Mouse (Mus musculus) heart, adult 2 months (tissue): ENCODE results near the gene Alkbh7. TPM values are rescaled to one million over a fixed set of nuclear protein-coding genes. Genes with fewer than 3 reads are reported as not detected.

Experiments
- DNase-seq, 2 experiments: peaks; one replicate each; pipeline ENCODE4 v3.0.0; 2021
- H3K27ac ChIP-seq: fragments of 200-600 bp; 2 replicates; pipeline ENCODE4 v1.8.1; 2022
- H3K27me3 ChIP-seq: fragments of 200-500 bp; 2 replicates; pipeline ENCODE4 v1.6.1; 2012; ENCODE audit warnings: mild to moderate bottlenecking, low read length, inconsistent platforms, mixed read lengths; ENCODE audit not compliant: control insufficient read depth, insufficient read depth
- H3K36me3 ChIP-seq: fragments of 200-500 bp; 2 replicates; pipeline ENCODE4 v1.6.1; 2012; ENCODE audit warnings: low read length, inconsistent platforms; ENCODE audit not compliant: control insufficient read depth, insufficient read depth
- H3K4me1 ChIP-seq: fragments of 200-500 bp; 2 replicates; pipeline ENCODE4 v1.6.1; 2011; ENCODE audit warnings: low read length; ENCODE audit not compliant: control insufficient read depth, insufficient read depth
- H3K4me3 ChIP-seq: fragments of 200-600 bp; 2 replicates; pipeline ENCODE4 v1.8.1; 2022
- H3K79me2 ChIP-seq: fragments of 200-500 bp; replicated peaks from 2 replicates; pipeline ENCODE4 v1.6.1; 2012; ENCODE audit warnings: mild to moderate bottlenecking, inconsistent platforms, low read length, moderate library complexity, mixed read lengths; ENCODE audit not compliant: control insufficient read depth, insufficient read depth
- H3K9ac ChIP-seq: fragments of 200-500 bp; 2 replicates; pipeline ENCODE4 v1.6.1; 2012; ENCODE audit warnings: low read depth, mild to moderate bottlenecking, control low read depth, inconsistent platforms, low read length, mixed read lengths
- CTCF ChIP-seq: fragments of 200-600 bp; IDR thresholded peaks from 2 replicates; pipeline ENCODE4 v1.8.1; 2022; ENCODE audit warnings: antibody characterized with exemption, mild to moderate bottlenecking, moderate library complexity
- EP300 ChIP-seq: fragments of 200-500 bp; IDR thresholded peaks from 2 replicates; pipeline ENCODE4 v1.6.1; 2011; ENCODE audit warnings: low read depth, low read length, control low read depth; ENCODE audit not compliant: insufficient read depth
- POLR2A ChIP-seq: fragments of 200-500 bp; IDR thresholded peaks from 2 replicates; pipeline ENCODE4 v1.6.1; 2011; ENCODE audit warnings: mild to moderate bottlenecking, low read depth, low read length, control low read depth; ENCODE audit not compliant: insufficient read depth
- WGBS: fragments of 180-500 bp; shearing (Covaris S2); methylation state at CpG from one replicate; pipeline ENCODE4 v1.1.7; 2018; 5-methylcytosine and 5-hydroxymethylcytosine counted together
- intact Hi-C: fragments of 180-260 bp; cut with DNase I; formaldehyde crosslinking; loops from one replicate; pipeline ENCODE4 v1.15.1; 2025
- polyA plus RNA-seq: library from polyadenylated mRNA; depleted of rRNA; stranded (reverse); fragments of >200 nt; gene quantifications from 2 replicates; pipeline ENCODE4 v1.2.3, GENCODE M21; 2012
- total RNA-seq, 2 experiments: library from RNA; stranded (reverse); gene quantifications; 2 replicates each; pipeline ENCODE4 v1.2.3; 2021

The Alkbh7 gene
- total and polyA plus RNA-seq, 3 experiments, result 65.3 to 74.5 (median 72.8) TPM

DNA sequence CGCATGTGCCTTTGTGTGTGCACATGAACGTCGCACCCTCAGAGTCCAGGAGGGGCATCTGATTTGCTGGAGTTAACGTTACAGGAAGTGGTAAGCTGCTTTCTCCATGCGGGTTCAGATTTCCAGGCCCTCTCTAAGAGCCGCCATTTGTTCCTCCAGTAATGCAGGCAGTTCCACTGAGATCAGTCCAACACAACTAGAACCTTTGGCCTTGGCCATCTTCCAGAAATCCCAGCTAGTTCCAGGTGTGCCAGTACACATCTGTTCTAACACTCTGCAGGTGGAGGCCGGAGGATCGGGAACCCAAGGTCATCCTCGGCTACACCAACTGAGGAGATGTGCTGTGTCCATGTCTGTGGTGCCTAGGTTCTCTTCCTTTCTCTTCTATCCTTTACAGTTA lies 12.3 kb upstream of the Alkbh7 start:
- Histone ChIP-seq H3K36me3 (no peaks in the 10 kb centered on the region), H3K27ac (no peak overlapping the region), H3K27me3 (no peaks in the 10 kb centered on the region), H3K4me3 (no peak overlapping the region), H3K79me2 (no peaks in the 10 kb centered on the region), H3K4me1 (peaks cover 2% of the 10 kb centered on the region), H3K9ac (no peak overlapping the region)
- 80% methylated on average over 9 of the region's 9 CpGs for WGBS
- TF ChIP-seq POLR2A, result no peak
- no peak for TF ChIP-seq CTCF
- no peak for TF ChIP-seq EP300
- intact Hi-C loops, result no loop called here
- DNase-seq, result peak in 1 of 2 experiments; percentile 7

DNA sequence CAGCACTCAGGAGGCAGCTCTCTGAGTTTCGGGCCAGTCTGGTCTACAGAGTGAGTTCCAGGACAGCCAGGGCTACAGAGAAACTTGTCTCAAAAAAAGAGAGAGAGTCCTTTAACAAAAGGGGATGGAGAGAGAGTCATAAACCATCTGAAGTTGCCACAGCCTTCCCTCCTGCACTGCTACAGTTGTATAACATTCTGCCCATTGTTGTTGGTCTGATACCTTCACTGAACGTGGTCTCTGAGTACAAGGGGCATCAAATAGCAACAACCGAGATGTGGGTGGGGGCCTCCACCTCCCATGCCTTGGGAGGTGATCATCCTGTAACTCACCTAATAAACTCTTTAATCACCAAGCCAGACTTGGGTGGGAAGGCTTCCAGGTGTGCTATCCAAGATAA lies 11.5 kb upstream of the Alkbh7 start:
- 68% methylated on average over 3 of the region's 3 CpGs for WGBS
- DNase-seq, result no peak
- H3K27ac ChIP-seq, result no peak overlapping the region
- H3K4me1 ChIP-seq, result peaks cover 2% of the 10 kb centered on the region
- H3K36me3 ChIP-seq, result no peaks in the 10 kb centered on the region
- TF ChIP-seq CTCF (no peak), EP300 (no peak), POLR2A (no peak)
- no peaks in the 10 kb centered on the region for H3K27me3 ChIP-seq
- H3K4me3 ChIP-seq, result no peak overlapping the region
- 0 out of 2 replicates have a peak, but pooled peaks cover 3% of the 10 kb centered on the region for H3K79me2 ChIP-seq
- intact Hi-C loops, result no loop called here
- H3K9ac ChIP-seq, result no peak overlapping the region

DNA sequence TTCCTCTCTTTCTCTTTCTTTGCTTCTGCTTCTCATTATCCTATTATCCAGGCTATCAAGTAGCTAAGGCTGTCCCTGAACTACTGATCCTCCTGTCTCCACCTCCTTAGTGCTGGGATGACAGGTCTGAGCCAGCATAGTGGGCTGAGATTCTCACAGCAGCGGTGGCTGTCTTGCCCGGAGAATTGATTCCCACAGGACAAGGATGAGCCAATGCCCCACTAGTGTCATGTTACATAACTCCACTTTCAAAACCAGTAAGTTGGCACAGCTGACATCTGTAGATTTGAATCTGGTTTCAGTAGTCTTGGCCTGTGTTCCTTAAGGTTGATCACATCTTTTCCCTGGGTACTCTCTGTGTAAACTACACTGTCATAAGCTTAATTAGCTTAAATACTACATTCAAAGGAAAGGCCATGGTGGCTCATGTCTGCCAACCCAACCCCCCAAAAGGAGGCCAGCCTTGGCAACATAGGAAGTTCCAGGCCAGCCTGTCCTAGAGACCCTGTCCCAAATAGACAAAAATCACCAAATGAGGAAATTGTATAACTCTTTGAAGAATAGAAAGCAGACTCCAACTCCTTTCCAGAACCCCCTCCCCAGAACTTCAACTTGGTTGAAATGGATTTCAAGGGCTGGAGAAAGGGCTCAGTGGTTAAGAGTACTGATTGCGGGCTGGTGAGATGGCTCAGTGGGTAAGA lies 10.9 kb upstream of the Alkbh7 start:
- Histone ChIP-seq H3K79me2 (0 out of 2 replicates have a peak, but pooled peaks cover 3% of the 10 kb centered on the region), H3K4me1 (peaks cover 3% of the 10 kb centered on the region), H3K9ac (no peak overlapping the region), H3K4me3 (no peak overlapping the region), H3K27me3 (no peaks in the 10 kb centered on the region), H3K36me3 (no peaks in the 10 kb centered on the region), H3K27ac (no peak overlapping the region)
- peak in 1 of 2 experiments; percentile 5 for DNase-seq
- WGBS, result 75% methylated on average over 3 of the region's 3 CpGs
- intact Hi-C loops, result no loop called here
- TF ChIP-seq EP300 (no peak), POLR2A (no peak), CTCF (no peak)

DNA sequence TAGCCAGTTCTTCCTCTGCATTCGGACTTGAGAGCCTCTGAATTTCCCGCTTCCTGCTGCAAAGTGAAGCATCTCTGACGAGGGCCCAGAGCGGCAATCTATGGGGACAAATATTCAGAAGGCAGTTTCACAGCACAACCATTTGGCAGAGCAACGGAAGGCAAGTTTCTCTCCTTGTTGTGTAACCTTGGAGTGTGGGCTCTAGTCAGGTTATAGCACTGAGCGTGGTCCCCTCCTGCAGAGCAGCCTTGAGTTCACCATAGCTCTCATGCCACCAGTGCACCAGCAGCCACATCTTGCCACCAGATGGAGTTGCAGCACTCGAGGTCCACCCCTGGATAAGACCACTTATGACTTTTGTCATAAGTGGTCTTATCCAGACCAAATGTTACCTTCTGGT lies 8.7 kb upstream of the Alkbh7 start:
- Histone ChIP-seq H3K9ac (no peak overlapping the region), H3K36me3 (no peaks in the 10 kb centered on the region), H3K4me1 (peaks cover 3% of the 10 kb centered on the region), H3K27ac (no peak overlapping the region), H3K27me3 (no peaks in the 10 kb centered on the region), H3K79me2 (0 out of 2 replicates have a peak, but pooled peaks cover 3% of the 10 kb centered on the region), H3K4me3 (no peak overlapping the region)
- TF ChIP-seq CTCF (peak; percentile 21; the same call in 1 of the 2 replicates), POLR2A (no peak)
- DNase-seq, result peak in 1 of 2 experiments; percentile 15
- intact Hi-C loops, result no loop called here
- 75% methylated on average over 7 of the region's 7 CpGs for WGBS

DNA sequence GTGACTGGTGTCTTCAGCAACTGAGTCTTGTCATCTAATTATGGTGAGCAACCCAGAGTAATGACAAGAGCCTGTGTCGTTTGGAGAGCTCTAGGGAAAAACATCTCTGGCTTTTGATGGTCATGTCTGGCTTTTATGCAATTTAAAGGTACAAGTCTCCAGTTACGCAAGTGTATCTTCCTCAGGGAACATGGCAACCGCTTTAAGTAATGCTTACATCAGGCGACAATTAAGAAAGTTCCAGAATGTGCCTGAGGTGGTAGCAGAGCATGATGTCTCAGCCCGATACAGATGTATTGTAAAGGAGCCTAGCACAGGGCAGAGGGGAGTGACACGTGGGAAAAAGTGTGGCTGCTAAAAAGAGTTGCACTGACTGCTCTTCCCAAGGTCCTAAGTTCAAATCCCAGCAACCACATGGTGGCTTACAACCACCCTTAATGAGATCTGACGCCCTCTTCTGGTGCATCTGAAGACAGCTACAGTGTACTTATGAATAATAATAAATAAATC lies 8.2 kb upstream of the Alkbh7 start:
- peaks cover 3% of the 10 kb centered on the region for H3K4me1 ChIP-seq
- H3K4me3 ChIP-seq, result no peak overlapping the region
- intact Hi-C loops, result no loop called here
- H3K79me2 ChIP-seq, result 0 out of 2 replicates have a peak, but pooled peaks cover 3% of the 10 kb centered on the region
- DNase-seq, result peak in 1 of 2 experiments; percentile 13
- TF ChIP-seq CTCF, result peak; percentile 33
- no peak for TF ChIP-seq POLR2A
- no peak overlapping the region; the same call in 1 of the 2 replicates for H3K27ac ChIP-seq
- H3K9ac ChIP-seq, result no peak overlapping the region
- WGBS, result 72% methylated on average over 7 of the region's 7 CpGs
- no peaks in the 10 kb centered on the region for H3K36me3 ChIP-seq
- H3K27me3 ChIP-seq, result no peaks in the 10 kb centered on the region

DNA sequence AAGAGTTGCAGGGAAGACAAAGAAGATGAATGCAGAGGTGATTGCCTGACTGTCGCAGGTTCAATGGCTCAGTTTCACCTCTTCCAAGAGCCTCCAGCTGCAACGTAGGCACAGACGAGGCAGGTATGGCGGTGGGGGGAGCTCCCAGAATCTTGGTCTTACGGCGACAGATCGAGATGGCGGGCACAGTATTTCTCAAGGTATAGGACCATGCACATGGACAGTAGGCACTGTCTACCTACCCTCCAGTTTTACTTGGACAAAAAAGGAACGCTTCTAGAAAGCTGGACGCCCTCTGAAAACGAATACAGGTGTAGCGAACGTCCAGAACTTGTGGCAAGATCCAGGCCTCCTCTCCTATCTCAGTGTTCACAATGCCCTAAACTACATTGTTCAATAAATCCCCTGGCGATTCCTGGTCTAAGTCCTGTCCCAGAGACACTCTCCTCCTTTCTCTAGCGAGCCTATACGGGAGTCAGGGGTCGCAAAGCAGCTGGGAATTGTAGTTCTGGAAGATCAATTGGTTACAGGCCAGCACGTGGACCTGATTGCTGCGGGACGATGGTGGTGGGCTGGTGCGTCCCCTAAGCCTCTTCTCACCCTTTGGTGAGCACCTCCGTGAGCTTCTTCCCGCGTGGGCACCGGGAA lies 7.5 kb upstream of the Alkbh7 start:
- TF ChIP-seq EP300, result no peak
- peak; percentile 59 for TF ChIP-seq POLR2A
- H3K27ac ChIP-seq, result peak overlapping the region; percentile 89
- 4% methylated on average over 25 of the region's 25 CpGs for WGBS
- peak overlapping the region; percentile 84 for H3K4me3 ChIP-seq
- peaks cover 3% of the 10 kb centered on the region for H3K4me1 ChIP-seq
- 0 out of 2 replicates have a peak, but pooled peaks cover 3% of the 10 kb centered on the region for H3K79me2 ChIP-seq
- H3K36me3 ChIP-seq, result no peaks in the 10 kb centered on the region
- intact Hi-C loops, result loop anchor here (1.0 to 2.0 kb wide), 4 partner anchors 22 to 314 kb away; partner anchors contain the start of genes Gm17949, Gtf2f1 and Khsrp
- H3K9ac ChIP-seq, result peak overlapping the region; percentile 69
- no peaks in the 10 kb centered on the region for H3K27me3 ChIP-seq
- no peak for DNase-seq
